Mouse (Mus musculus) liver, adult 2 months (tissue): Measurements from ENCODE around the gene Cd302.

Source experiments
- CTCF ChIP-seq: fragments of 200-500 bp; IDR thresholded peaks from 2 replicates; pipeline ENCODE4 v1.5.1; 2011; ENCODE audit warnings: low read depth, low read length, control low read depth
- POLR2A ChIP-seq: fragments of 200-500 bp; IDR thresholded peaks from 2 replicates; pipeline ENCODE4 v1.6.1; 2011; ENCODE audit warnings: low read length, control low read depth; ENCODE audit not compliant: insufficient read depth; ENCODE audit errors: extremely low read depth

GRCm38 (mm10) chr2:60252782-60253181 is 31.5 kb downstream of the Cd302 start:
- TF ChIP-seq CTCF, result no peak
- TF ChIP-seq POLR2A, result no peak
